Mouse (Mus musculus) embryonic facial prominence, embryonic 15.5 days (tissue): ENCODE measurements around the gene Emp2. TPM values are rescaled to one million over a fixed set of nuclear protein-coding genes. Genes with fewer than 3 reads are reported as not detected.

Experiments
- ATAC-seq: fragments of 200-750 bp; cut with Nextera tagmentation; 2 replicates; pipeline ENCODE4 v1.8.0; 2017; ENCODE audit warnings: low read depth, moderate TSS enrichment; ENCODE audit not compliant: insufficient number of reproducible peaks, low FRiP score, low TSS enrichment
- H3K27ac ChIP-seq: fragments of 300-500 bp; sonication (generic); replicated peaks from 2 replicates; pipeline ENCODE4 v1.5.1; 2015; ENCODE audit warnings: mild to moderate bottlenecking, inconsistent platforms
- H3K27me3 ChIP-seq: fragments of 300-500 bp; sonication (generic); 2 replicates; pipeline ENCODE4 v1.6.1; 2015; ENCODE audit warnings: inconsistent platforms
- H3K36me3 ChIP-seq: fragments of 300-500 bp; sonication (generic); 2 replicates; pipeline ENCODE4 v1.6.1; 2015; ENCODE audit warnings: mild to moderate bottlenecking, inconsistent platforms
- H3K4me1 ChIP-seq: fragments of 300-500 bp; sonication (generic); 2 replicates; pipeline ENCODE4 v1.6.1; 2015; ENCODE audit warnings: inconsistent platforms
- H3K4me2 ChIP-seq: fragments of 300-500 bp; sonication (generic); replicated peaks from 2 replicates; pipeline ENCODE4 v1.6.1; 2015; ENCODE audit warnings: mild to moderate bottlenecking, inconsistent platforms
- H3K4me3 ChIP-seq: fragments of 300-500 bp; sonication (generic); replicated peaks from 2 replicates; pipeline ENCODE4 v1.5.1; 2015; ENCODE audit warnings: mild to moderate bottlenecking, inconsistent platforms
- H3K9ac ChIP-seq: fragments of 300-500 bp; sonication (generic); 2 replicates; pipeline ENCODE4 v1.6.1; 2015; ENCODE audit warnings: inconsistent platforms
- H3K9me3 ChIP-seq: fragments of 300-500 bp; sonication (generic); replicated peaks from 2 replicates; pipeline ENCODE4 v1.6.1; 2016; ENCODE audit warnings: inconsistent platforms
- WGBS: fragments of 180-500 bp; shearing (Covaris S2); methylation state at CpG from one replicate; pipeline ENCODE4 v1.1.7; 2015; 5-methylcytosine and 5-hydroxymethylcytosine counted together
- polyA plus RNA-seq: library from polyadenylated mRNA; unstranded; fragments of >200 nt; fragmentation: Nextera tagmentation; extraction: Ambion mirVana; gene quantifications from 2 replicates; pipeline ENCODE4 v1.2.1, GENCODE M21; 2015

The Emp2 gene
- polyA plus RNA-seq, 1 experiment from 2014 or later, result 79.5 TPM

GRCm38 (mm10) chr16:10316493-10317196, 2.9 kb upstream of the Emp2 start:
- Histone ChIP-seq H3K27ac (no peak overlapping the region), H3K4me1 (peaks cover 22% of the 10 kb centered on the region), H3K36me3 (no peaks in the 10 kb centered on the region), H3K4me2 (no peak overlapping the region), H3K9ac (no peak overlapping the region), H3K27me3 (no peaks in the 10 kb centered on the region), H3K9me3 (no peaks in the 10 kb centered on the region), H3K4me3 (no peak overlapping the region)
- WGBS, result 72% methylated on average over 10 of the region's 10 CpGs
- ATAC-seq, result no peak

GRCm38 (mm10) chr16:10313226-10313625, 542 bp downstream of the Emp2 start:
- ATAC-seq, result peak; percentile 39; the same call in 1 of the 2 replicates
- WGBS, result 5% methylated on average over 15 of the region's 15 CpGs
- H3K4me2 ChIP-seq, result peak overlapping the region; percentile 78
- peak overlapping the region; percentile 62 for H3K4me3 ChIP-seq
- H3K9ac ChIP-seq, result peak overlapping the region; percentile 62
- peaks cover 34% of the 10 kb centered on the region for H3K4me1 ChIP-seq
- H3K27me3 ChIP-seq, result no peaks in the 10 kb centered on the region
- no peaks in the 10 kb centered on the region for H3K36me3 ChIP-seq
- peak overlapping the region; percentile 74 for H3K27ac ChIP-seq
- no peaks in the 10 kb centered on the region for H3K9me3 ChIP-seq

GRCm38 (mm10) chr16:10311989-10312388, 1.8 kb downstream of the Emp2 start:
- no peak for ATAC-seq
- Histone ChIP-seq H3K36me3 (no peaks in the 10 kb centered on the region), H3K4me2 (peak overlapping the region; percentile 78), H3K4me1 (peaks cover 34% of the 10 kb centered on the region), H3K27ac (peak overlapping the region; percentile 48; the same call in 1 of the 2 replicates), H3K9me3 (no peaks in the 10 kb centered on the region), H3K27me3 (no peaks in the 10 kb centered on the region), H3K4me3 (peak overlapping the region; percentile 62), H3K9ac (no peak overlapping the region)
- WGBS, result 49% methylated on average over 4 of the region's 4 CpGs

GRCm38 (mm10) chr16:10311086-10311485, 2.7 kb downstream of the Emp2 start:
- H3K4me3 ChIP-seq, result no peak overlapping the region
- no peaks in the 10 kb centered on the region for H3K9me3 ChIP-seq
- peaks cover 34% of the 10 kb centered on the region for H3K4me1 ChIP-seq
- no peaks in the 10 kb centered on the region for H3K36me3 ChIP-seq
- no peak; the same call in 1 of the 2 replicates for ATAC-seq
- H3K4me2 ChIP-seq, result 0 out of 2 replicates have a peak overlapping the region, but pooled peaks have one; percentile 17
- no peak overlapping the region for H3K9ac ChIP-seq
- peak overlapping the region; percentile 44 for H3K27ac ChIP-seq
- no peaks in the 10 kb centered on the region for H3K27me3 ChIP-seq
- WGBS, result 41% methylated on average over 3 of the region's 3 CpGs

DNA sequence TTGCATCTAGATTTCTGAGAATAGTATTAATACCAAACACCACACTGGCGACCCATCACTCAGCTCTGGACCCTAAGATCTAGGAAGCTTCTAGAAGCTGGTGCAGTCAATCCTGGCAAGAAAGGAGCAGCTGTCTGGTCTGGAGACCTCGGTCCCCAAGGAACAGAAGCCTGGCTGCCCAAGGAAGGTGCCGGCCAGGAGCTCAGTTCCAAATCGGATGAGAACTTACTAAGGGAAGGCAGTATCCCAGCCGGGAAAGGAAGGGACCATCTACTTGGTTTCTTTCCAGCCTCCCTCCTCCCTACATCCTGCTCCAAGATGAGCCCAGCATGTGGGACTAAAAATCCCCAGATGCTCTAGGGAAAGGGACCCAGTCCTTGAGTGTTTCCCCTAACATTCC, 3.3 kb downstream of the Emp2 start:
- H3K4me2 ChIP-seq, result no peak overlapping the region
- ATAC-seq, result no peak
- 84% methylated on average over 5 of the region's 5 CpGs for WGBS
- no peak overlapping the region for H3K9ac ChIP-seq
- no peaks in the 10 kb centered on the region for H3K9me3 ChIP-seq
- H3K4me3 ChIP-seq, result no peak overlapping the region
- peaks cover 34% of the 10 kb centered on the region for H3K4me1 ChIP-seq
- H3K36me3 ChIP-seq, result no peaks in the 10 kb centered on the region
- no peaks in the 10 kb centered on the region for H3K27me3 ChIP-seq
- H3K27ac ChIP-seq, result peak overlapping the region; percentile 44

DNA sequence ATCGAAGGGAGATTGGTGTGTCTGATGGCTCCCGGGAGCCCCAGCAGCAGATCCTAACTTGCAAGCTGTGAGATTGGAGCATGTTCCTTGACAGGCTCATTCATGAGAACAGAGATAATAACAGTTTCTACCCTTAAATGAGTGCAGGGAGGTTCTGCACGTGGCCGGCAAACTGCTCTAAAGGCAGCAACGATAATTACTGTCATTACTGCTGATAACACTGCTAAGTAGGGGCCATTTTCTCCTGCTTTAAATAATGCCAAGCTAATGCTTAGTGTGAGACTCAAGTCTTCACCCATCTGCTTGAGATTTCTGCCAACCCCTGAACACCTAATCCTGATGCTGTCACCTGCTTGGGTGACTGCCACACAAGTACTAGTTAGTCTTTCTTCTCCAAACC, 6.4 kb downstream of the Emp2 start:
- Histone ChIP-seq H3K9me3 (no peaks in the 10 kb centered on the region), H3K36me3 (no peaks in the 10 kb centered on the region), H3K9ac (no peak overlapping the region), H3K27me3 (no peaks in the 10 kb centered on the region), H3K4me1 (peaks cover 20% of the 10 kb centered on the region), H3K27ac (no peak overlapping the region), H3K4me2 (no peak overlapping the region), H3K4me3 (no peak overlapping the region)
- ATAC-seq, result no peak
- 57% methylated on average over 5 of the region's 5 CpGs for WGBS

GRCm38 (mm10) chr16:10306101-10306500, 7.7 kb downstream of the Emp2 start:
- Histone ChIP-seq H3K27me3 (no peaks in the 10 kb centered on the region), H3K4me3 (no peak overlapping the region), H3K27ac (no peak overlapping the region), H3K36me3 (no peaks in the 10 kb centered on the region), H3K4me2 (no peak overlapping the region), H3K4me1 (peaks cover 7% of the 10 kb centered on the region), H3K9me3 (no peaks in the 10 kb centered on the region), H3K9ac (no peak overlapping the region)
- ATAC-seq, result no peak
- WGBS, result 52% methylated on average over 3 of the region's 3 CpGs

DNA sequence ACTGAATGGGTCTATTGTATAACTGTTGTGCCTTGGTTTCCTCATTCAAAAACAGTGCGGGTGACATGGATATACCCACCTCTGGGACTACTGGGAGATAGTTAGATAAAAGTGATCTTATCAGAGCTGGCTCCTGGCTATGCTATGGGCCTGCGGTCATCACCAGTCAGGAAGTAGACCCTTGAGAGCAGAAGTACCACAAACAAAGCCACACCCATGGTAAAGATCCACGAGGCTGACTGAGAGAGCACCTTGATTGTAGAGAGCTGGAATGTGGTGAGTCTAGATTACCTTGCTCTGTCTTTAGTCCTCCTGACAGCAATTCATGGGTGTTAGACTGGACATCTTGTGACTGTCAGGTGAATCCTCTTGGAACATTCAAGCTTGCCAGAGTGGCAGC, 12.4 kb downstream of the Emp2 start:
- H3K4me2 ChIP-seq, result no peak overlapping the region
- no peak for ATAC-seq
- H3K36me3 ChIP-seq, result no peaks in the 10 kb centered on the region
- no peaks in the 10 kb centered on the region for H3K27me3 ChIP-seq
- H3K9me3 ChIP-seq, result no peaks in the 10 kb centered on the region
- 72% methylated on average over 3 of the region's 3 CpGs for WGBS
- H3K27ac ChIP-seq, result no peak overlapping the region
- no peaks in the 10 kb centered on the region; the same call in 1 of the 2 replicates for H3K4me1 ChIP-seq
- H3K4me3 ChIP-seq, result no peak overlapping the region
- no peak overlapping the region for H3K9ac ChIP-seq

DNA sequence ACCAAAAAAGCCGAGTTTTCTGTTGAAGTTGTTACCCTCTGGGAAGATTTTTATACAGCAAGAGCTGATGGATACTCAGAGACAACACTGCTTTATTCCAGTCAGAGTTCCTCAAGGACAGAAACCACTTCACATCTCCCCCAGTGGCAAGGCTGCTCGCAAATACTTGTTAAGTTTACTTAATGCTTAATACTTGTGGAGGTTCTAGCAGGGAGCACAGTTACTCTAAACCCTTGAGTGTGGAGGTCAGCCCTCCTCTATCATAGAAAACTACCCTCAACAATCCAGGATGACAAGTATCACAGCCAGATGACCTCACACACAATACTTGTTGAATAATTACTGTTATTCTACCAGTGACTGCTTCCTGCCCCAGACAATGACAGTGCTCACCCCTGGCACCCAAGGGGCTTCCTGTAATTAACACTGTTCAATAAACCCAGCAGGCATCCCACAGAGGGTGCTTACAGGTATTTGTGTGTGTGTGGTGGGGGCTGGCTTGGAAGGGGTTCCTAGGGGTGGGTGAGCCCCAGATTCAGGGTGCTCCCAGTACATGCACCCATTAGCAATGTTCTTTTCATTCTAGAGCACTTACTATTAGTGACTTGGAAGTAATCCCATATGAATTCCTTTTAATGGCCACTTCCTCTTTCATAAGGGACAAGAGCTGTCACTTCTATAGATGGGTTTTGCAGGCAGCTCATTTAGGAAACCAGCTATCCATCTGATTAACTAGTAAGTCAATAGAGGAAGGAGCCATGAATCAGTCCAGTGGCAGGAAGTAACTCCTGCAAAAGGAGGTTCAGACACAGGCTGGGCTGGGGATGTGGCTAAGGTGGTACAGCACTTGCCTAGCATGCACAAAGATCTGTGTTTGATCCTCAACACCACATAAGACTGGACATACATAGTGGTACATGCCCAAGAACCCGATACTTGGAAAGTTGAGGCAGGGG, 13.3 kb downstream of the Emp2 start:
- no peaks in the 10 kb centered on the region for H3K36me3 ChIP-seq
- no peaks in the 10 kb centered on the region for H3K4me1 ChIP-seq
- H3K9me3 ChIP-seq, result no peaks in the 10 kb centered on the region
- H3K27ac ChIP-seq, result no peak overlapping the region
- no peaks in the 10 kb centered on the region for H3K27me3 ChIP-seq
- H3K4me3 ChIP-seq, result no peak overlapping the region
- ATAC-seq, result no peak
- 71% methylated on average over 3 of the region's 3 CpGs for WGBS
- H3K4me2 ChIP-seq, result no peak overlapping the region
- no peak overlapping the region for H3K9ac ChIP-seq

- no peak overlapping the region for H3K9ac ChIP-seq
- H3K4me3 ChIP-seq, result no peak overlapping the region
- H3K36me3 ChIP-seq, result no peaks in the 10 kb centered on the region
- 30% methylated on average over 8 of the region's 8 CpGs for WGBS
- no peaks in the 10 kb centered on the region for H3K4me1 ChIP-seq
- H3K27me3 ChIP-seq, result no peaks in the 10 kb centered on the region
- no peaks in the 10 kb centered on the region for H3K9me3 ChIP-seq
- no peak for ATAC-seq
- no peak overlapping the region for H3K27ac ChIP-seq
- no peak overlapping the region for H3K4me2 ChIP-seq
Measured at GRCm38 (mm10) chr16:10299637-10300036, 14.1 kb downstream of the Emp2 start.
